Mouse (Mus musculus) heart, adult 2 months (tissue): ENCODE measurements at regions not wholly inside any gene's neighbourhood (a gene's known extent, or its start where the extent isn't known, plus 50 kb on each side); places are given as distances from the start of the nearest gene placed in this dataset.
A peak's percentile ranks its signal among the peaks of the same experiment; 100 is the strongest.

Experiments
- CTCF ChIP-seq: fragments of 200-600 bp; IDR thresholded peaks from 2 replicates; pipeline ENCODE4 v1.8.1; 2022; ENCODE audit warnings: antibody characterized with exemption, mild to moderate bottlenecking, moderate library complexity
- EP300 ChIP-seq: fragments of 200-500 bp; IDR thresholded peaks from 2 replicates; pipeline ENCODE4 v1.6.1; 2011; ENCODE audit warnings: low read depth, low read length, control low read depth; ENCODE audit not compliant: insufficient read depth
- POLR2A ChIP-seq: fragments of 200-500 bp; IDR thresholded peaks from 2 replicates; pipeline ENCODE4 v1.6.1; 2011; ENCODE audit warnings: mild to moderate bottlenecking, low read depth, low read length, control low read depth; ENCODE audit not compliant: insufficient read depth

GRCm38 (mm10) chr3:78358377-78358776 lies 927.9 kb downstream of the Rapgef2 start:
- TF ChIP-seq EP300 (no peak), POLR2A (no peak), CTCF (peak; percentile 69)
